Mouse (Mus musculus) megakaryocyte, adult 5-6 weeks (primary cell): ENCODE data around the gene Slc37a2. TPM values are rescaled to one million over a fixed set of nuclear protein-coding genes. Genes with fewer than 3 reads are reported as not detected.
A peak's percentile ranks its signal among the peaks of the same experiment; 100 is the strongest.
"Not testable (repeated sequence)": the region's sequence is repeated elsewhere in the genome, so short reads cannot be mapped to it uniquely, and the experiment has no call there.

Experiments used
- ATAC-seq: 2 replicates; pipeline ENCODE4 v1.8.0; 2016; ENCODE audit warnings: mild to moderate bottlenecking, inconsistent platforms; ENCODE audit not compliant: poor library complexity, severe bottlenecking
- total RNA-seq, 2 experiments: library from RNA; stranded (forward) in 1 of 2; stranded (reverse) in 1 of 2; fragments of 153-499, 151-499 nt in 1 of 2; fragments of 221-1000, 200-1000 nt in 1 of 2; gene quantifications; 2 replicates each; pipeline versions ENCODE4 v1.2.3 to v1.2.4; 2015 to 2017

The Slc37a2 gene
- total RNA-seq (2015) (2.0 and 2.1 TPM in 2 replicates), total RNA-seq (2017) (3.1 and 3.8 TPM in 2 replicates)

GRCm38 (mm10) chr9:37255149-37255888, at the start of gene Slc37a2:
Gene Slc37a2 (minus strand): TSS chr9:37255738.
- ATAC-seq = peak; percentile 82

- peak; percentile 64; the same call in 1 of the 2 replicates for ATAC-seq
Observed at GRCm38 (mm10) chr9:37301720-37302119, 46.2 kb upstream of the Slc37a2 start.

GRCm38 (mm10) chr9:37300501-37300900, 45.0 kb upstream of the Slc37a2 start:
- ATAC-seq = not testable (repeated sequence)

GRCm38 (mm10) chr9:37295586-37295985, 40.0 kb upstream of the Slc37a2 start:
- ATAC-seq = no peak

- no peak for ATAC-seq
Observed at GRCm38 (mm10) chr9:37266622-37267021, 11.1 kb upstream of the Slc37a2 start.

- peak; percentile 69 for ATAC-seq
Observed at GRCm38 (mm10) chr9:37255889-37256225, 319 bp upstream of the Slc37a2 start.

GRCm38 (mm10) chr9:37254531-37255110, 917 bp downstream of the Slc37a2 start:
- ATAC-seq = no peak

- ATAC-seq = no peak
Observed at GRCm38 (mm10) chr9:37250631-37251030, 4.9 kb downstream of the Slc37a2 start.

GRCm38 (mm10) chr9:37249976-37250375, 5.6 kb downstream of the Slc37a2 start:
- no peak for ATAC-seq

- ATAC-seq = no peak
Observed at GRCm38 (mm10) chr9:37248381-37248906, 7.1 kb downstream of the Slc37a2 start.

- ATAC-seq = peak; percentile 81
Observed at GRCm38 (mm10) chr9:37247429-37247828, 8.1 kb downstream of the Slc37a2 start.

GRCm38 (mm10) chr9:37245810-37246209, 9.7 kb downstream of the Slc37a2 start:
- 0 out of 2 replicates have a peak, but pooled peaks have one; percentile 13 for ATAC-seq

- no peak for ATAC-seq
Observed at GRCm38 (mm10) chr9:37245404-37245803, 10.1 kb downstream of the Slc37a2 start.

GRCm38 (mm10) chr9:37244600-37244999, 10.9 kb downstream of the Slc37a2 start:
- ATAC-seq = no peak

GRCm38 (mm10) chr9:37242764-37243163, 12.8 kb downstream of the Slc37a2 start:
- peak; percentile 62 for ATAC-seq

GRCm38 (mm10) chr9:37235951-37236737, 19.4 kb downstream of the Slc37a2 start:
- ATAC-seq = peak; percentile 25; the same call in 1 of the 2 replicates

- no peak for ATAC-seq
Observed at GRCm38 (mm10) chr9:37232201-37233195, 23.0 kb downstream of the Slc37a2 start.

GRCm38 (mm10) chr9:37230486-37231195, 24.9 kb downstream of the Slc37a2 start:
- ATAC-seq = peak; percentile 68

- ATAC-seq = peak; percentile 87
Observed at GRCm38 (mm10) chr9:37229880-37230325, 25.6 kb downstream of the Slc37a2 start.
